Mouse (Mus musculus): ENCODE data around the gene Arg1.

DNA sequence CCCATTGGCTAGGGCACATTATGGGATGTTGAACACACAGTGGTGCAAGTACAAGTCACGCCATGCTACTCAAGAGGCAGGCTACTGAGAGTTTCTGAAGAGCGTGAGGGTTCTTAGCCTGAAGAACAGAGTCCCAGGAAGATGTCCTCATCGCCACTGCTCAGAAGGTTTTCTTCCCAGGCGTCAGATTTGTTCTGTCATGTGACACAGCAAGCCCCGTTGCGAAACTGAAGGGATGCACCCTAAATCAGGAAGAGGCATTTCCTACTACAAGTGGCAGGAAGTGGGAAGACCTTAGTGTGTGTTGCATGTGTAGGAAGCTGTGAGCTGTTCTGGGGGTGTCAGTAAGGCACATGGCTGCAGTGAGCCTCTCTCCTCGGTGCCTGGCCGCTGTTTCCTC, 16.1 kb downstream of the Arg1 start:
- TF ChIP-seq CTCF (IDR thresholded peaks at IDR 0.05; ENCODE audit: insufficient read depth, low read length) (no peak), POLR2A (IDR thresholded peaks at IDR 0.05; ENCODE audit: borderline replicate concordance, extremely low read depth, low read depth, low read length) (no peak)

Data from lung, adult 2 months (tissue).